Mouse (Mus musculus): ENCODE measurements around the gene Kdm1a.

The Kdm1a gene

DNA sequence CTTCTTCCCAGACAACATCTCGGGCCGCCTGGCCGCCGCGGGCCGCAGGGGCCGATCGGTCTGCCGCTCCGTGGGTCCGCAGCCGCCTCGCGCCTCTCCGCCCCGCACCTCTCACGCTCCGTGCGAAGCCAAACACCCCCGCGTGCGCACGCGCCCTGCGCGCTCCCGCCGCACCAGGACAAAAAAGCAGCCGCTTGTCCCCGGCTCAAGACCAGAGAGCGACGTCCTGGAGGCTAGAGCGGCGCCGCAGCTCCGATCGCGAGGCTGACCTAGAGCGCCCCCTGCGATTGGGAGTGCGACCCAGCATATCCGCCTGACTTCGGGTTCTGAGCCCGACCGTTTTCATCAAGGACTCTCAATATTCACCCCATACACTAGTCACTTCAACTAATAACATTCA is at the start of gene Kdm1a:
Gene Kdm1a (minus strand): TSS at position 156 of the 400 bp plus-strand sequence.
- DNase-seq: peak; percentile 96

GRCm38 (mm10) chr4:136651882-136652527 is 49.5 kb upstream of the Kdm1a start:
- DNase-seq: peak; percentile 85

- DNase-seq: peak; percentile 80
These were observed 48.9 kb upstream of the Kdm1a start for GRCm38 (mm10) chr4:136651357-136651811.

GRCm38 (mm10) chr4:136650261-136650660 is 47.7 kb upstream of the Kdm1a start:
- no peak for DNase-seq

GRCm38 (mm10) chr4:136649480-136650196 is 47.1 kb upstream of the Kdm1a start:
- DNase-seq: peak; percentile 25

DNA sequence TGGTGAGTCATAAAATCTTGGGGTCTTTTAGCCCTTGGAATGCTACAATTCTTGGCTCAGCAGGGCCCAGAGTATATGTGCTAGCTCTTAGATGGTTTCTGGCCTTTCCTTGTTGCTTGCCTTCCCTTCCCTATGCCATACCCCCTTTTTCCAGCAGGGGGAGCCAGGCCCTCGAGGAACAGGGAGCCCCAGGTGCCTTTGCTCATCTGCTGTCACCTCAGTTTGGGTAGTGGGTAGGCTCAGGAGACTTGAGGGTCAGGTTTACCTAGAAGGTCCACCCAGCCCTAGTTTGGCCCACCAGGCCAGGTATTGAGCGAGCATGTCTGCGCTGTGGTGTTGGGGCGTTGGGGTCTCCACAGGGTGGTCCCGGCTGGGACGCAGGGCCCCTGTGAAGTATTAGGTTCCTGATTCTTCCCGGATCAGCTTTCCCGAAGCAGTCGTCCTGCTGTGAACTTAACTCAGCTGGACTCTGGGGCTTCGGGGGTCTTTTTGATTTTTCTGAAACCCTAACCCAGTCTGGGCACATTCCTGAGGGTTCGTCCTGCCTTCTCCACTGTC is 46.5 kb upstream of the Kdm1a start:
- DNase-seq: peak; percentile 82

- DNase-seq: peak; percentile 94
These were observed 36.4 kb upstream of the Kdm1a start for GRCm38 (mm10) chr4:136638890-136639289.

- DNase-seq: peak; percentile 19
These were observed 35.8 kb upstream of the Kdm1a start for GRCm38 (mm10) chr4:136638230-136638750.

- peak; percentile 86 for DNase-seq
These were observed 35.2 kb upstream of the Kdm1a start for GRCm38 (mm10) chr4:136637563-136638229.

DNA sequence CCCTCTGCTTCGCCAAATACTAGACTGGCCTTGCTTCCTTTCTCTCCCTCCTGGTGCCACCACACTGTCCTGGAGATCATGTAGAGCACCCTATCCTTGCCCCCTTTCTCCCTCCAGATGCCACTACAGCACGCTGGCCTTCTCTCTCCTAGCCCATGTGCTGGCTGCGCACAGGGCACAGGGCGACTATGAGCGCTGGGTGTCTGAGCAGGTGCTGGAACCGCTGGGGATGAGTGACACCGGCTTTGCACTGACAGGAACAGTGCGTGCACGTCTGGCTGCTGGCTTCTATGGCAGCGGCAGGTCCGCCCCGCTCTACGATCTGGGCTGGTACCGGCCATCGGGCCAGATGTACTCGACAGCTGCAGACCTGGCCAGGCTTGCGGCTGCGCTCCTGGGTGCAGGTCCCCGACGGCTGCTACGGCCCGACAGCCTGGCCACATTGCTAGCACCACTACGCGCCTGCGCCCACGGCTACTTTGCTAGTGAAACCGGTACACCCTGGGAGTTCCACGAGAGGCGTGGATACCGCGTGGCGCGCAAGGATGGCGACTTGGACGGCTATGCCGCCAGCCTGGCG is 34.5 kb upstream of the Kdm1a start:
- no peak for DNase-seq

DNA sequence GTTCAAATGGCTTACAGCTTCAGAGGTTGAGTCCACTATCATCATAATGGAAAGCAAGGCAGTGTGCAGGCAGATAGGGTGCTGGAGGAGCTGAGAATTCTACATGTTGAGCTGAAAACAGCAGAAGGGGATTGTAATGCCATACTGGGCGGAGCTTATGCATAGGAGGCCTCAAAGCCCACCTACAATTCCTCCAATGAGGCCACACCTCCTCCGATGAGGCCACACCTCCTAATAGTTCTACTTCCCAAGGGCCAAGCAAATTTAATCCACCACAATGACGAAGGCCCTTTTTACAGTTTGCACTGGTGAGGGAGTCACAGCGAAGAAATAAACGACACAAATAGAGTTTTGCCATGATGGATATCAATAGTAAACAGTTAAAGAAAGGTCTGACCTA is 34.0 kb upstream of the Kdm1a start:
- peak; percentile 37 for DNase-seq

DNA sequence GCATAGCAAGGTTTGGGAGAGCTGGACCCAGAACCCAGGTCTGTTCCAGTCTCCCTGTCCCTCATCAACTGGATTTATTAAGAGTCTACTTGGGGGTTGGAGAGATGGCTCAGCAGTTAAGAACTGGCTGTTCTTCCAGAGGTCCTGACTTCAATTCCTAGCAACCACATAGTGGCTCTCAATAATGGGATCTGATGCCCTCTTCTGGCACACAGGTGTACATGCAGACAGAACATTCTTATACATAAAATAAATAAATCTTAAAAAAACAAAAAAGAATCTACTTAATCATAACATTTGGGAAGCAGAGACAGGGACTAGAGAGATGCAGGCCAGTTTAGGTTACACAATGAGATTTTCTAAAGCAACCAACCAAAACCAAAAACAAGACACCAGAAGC is 33.5 kb upstream of the Kdm1a start:
- no peak for DNase-seq

DNA sequence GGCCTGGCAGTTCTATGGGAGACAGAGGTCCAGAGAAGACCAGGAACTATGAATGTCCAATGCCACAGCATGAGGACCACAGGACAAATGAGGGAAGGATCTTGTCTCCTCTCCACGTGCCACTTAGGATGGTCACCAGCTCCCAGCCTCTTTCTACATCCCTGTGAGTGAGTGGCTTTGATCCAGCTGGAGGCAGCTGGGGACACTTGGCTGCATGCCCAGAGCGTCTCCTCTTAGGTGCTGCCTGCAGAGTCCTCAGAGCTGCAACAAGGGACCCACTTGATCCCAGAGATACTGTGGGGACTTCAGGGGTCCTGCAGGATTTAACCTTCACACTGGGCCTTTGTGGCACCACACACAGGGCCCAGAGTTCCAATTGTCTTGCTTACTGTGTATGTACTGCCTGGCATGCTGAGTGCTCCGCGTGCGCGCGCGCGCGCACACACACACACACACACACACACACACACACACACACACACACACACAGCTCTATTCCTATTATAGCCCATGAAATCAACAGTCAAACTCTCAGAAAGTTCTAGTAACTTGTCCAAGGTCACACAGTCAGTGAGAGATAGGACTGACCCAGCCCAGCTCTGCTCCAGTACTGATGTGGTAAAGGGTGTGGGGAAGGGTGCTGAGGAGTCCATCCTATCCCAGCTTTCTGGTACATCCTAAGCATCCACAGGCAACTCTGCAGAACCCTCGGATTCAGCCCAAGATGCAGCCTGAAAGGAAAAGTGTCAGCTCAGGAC is 28.9 kb upstream of the Kdm1a start:
- DNase-seq: peak; percentile 63

GRCm38 (mm10) chr4:136626590-136626989 is 24.1 kb upstream of the Kdm1a start:
- DNase-seq: no peak

DNA sequence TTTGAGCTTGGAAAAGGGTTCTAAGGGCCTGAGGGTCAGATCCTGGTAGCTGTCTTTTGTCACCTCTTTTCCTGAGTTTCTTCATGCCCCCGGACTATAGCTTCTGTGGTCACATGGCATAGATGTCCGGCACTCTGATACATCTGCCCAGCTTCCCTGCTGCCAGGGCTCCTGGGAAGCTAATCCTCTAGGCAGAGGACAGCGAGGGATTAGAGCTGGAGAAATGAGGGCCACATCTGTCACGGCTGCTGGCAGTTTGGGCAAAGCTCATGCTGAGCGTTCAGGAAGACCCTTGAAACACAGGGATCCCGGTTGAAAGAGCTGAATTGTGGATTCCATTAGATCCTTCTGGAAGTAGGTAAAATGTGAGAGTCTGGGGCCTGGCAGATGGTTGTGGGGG is 19.9 kb upstream of the Kdm1a start, which contains the start of gene Lactbl1:
Gene Lactbl1 (plus strand): TSS at position 234 of the 400 bp plus-strand sequence.
- peak; percentile 80 for DNase-seq

- DNase-seq: no peak
These were observed 19.4 kb upstream of the Kdm1a start for GRCm38 (mm10) chr4:136621956-136622355.

DNA sequence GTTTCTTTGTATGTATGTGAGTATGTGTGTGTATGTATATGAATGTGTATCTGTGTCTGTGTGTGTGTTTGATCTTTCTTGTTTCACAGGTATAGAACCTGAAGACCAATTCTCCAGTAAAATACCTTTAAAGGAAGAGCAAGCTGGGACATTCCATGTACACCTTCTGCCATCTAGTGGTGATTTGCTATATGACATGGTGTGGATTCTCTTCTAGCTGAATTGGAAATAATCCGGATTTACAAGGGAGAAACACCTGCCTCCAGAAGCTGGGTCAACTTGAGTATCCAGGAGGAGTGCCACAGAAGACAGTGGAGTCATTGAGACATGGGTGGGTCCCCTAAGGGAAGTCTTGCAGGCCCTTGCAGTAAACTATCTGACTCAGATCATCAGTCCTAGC is 18.8 kb upstream of the Kdm1a start:
- peak; percentile 86 for DNase-seq

DNA sequence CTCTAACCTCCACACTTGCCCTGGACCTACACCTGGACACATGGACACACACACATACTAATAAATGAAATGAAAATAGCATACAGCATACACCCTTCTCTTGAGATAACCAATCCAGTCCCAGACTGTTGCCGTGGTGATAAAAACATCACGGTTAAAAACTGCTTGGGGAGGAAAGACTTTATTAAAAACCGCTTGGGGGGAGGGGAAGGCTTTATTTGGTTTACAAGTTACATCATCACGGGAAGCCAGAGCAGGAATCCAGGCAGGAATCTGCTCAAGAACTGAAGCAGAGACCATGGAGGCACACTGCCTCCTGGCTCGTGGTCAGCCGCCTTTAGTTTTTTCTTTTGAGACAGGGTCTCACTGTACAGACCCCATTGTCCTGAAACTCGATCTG is 11.1 kb upstream of the Kdm1a start:
- no peak for DNase-seq

DNA sequence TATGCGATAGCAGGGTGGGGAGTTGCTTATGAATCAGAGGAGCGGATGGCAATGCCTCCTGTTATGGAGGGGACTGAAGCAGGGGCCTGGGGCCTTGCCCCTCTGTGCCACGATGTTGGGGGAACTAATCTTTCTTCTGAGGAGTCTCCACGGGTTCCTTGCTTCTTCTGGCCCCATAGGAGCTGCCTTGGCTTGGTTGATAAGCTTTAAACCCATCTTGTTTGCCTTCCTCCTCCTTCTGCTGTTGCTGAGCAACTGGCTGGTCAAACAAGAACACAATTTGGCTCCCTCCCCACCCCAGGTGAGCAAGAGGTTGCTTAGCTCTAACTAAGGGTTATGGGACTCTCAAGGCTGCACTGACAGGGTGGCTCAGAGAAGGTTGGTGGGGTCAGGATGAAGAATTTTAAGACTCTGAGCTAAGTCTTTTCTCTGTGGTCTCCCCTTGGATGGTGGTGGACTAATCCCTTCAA is 7.9 kb upstream of the Kdm1a start, which contains the start of gene Tex46:
Gene Tex46 (plus strand): TSS at position 51 of the 470 bp plus-strand sequence.
- DNase-seq: no peak

- no peak for DNase-seq
These were observed 3.4 kb upstream of the Kdm1a start for GRCm38 (mm10) chr4:136605756-136606485.

- peak; percentile 64 for DNase-seq
These were observed 437 bp downstream of the Kdm1a start for GRCm38 (mm10) chr4:136602018-136602554.

All from retina, postnatal 1 day (tissue).